ENCODE assay signal across 22 mouse cellular contexts in genomic region chr15:100748584-100748983, GRCm38 (mm10). TPM values are rescaled to one million over a fixed set of nuclear protein-coding genes. Genes with fewer than 3 reads are reported as not detected.
DNase-seq lines count a peak whose midpoint lies in the region; ATAC-seq and TF ChIP-seq lines count a peak whose summit lies in the region.
"Had no signal": no experiment of that assay in that cellular context is flagged by ENCODE, and none has a peak within 500 bp of the region (broad histone marks: within the 10 kb centered on the region; RNA-seq: fewer than 3 reads in every experiment).

No protein-coding gene starts in this region.

- H3K27me3 ChIP-seq in kidney, embryonic 16.5 days (ENCODE audit: insufficient read depth, low read length): no peaks in the 10 kb centered on the region
- H3K27me3 ChIP-seq in kidney, embryonic 15.5 days: peaks cover 8% of the 10 kb centered on the region; the same call in 1 of the 2 replicates
- no peaks in the 10 kb centered on the region for H3K27me3 ChIP-seq in liver, embryonic 14.5 days (ENCODE audit: control insufficient read depth, insufficient read depth, low read length)
- 0 out of 2 replicates have a peak, but pooled peaks cover 2% of the 10 kb centered on the region for H3K27me3 ChIP-seq in liver, postnatal 0 days (ENCODE audit: insufficient read depth, low read length)
- peaks cover 18% of the 10 kb centered on the region for H3K27me3 ChIP-seq in liver, embryonic 15.5 days
- H3K27me3 ChIP-seq: embryonic facial prominence, embryonic 12.5 days; embryonic facial prominence, embryonic 15.5 days; hindbrain, embryonic 12.5 days; hindbrain, embryonic 15.5 days had no signal

- peaks cover 10% of the 10 kb centered on the region; the same call in 1 of the 2 replicates for H3K4me1 ChIP-seq in kidney, embryonic 16.5 days (ENCODE audit: insufficient read depth, low read length)
- H3K4me1 ChIP-seq in kidney, embryonic 15.5 days: peaks cover 12% of the 10 kb centered on the region
- H3K4me1 ChIP-seq in liver, embryonic 14.5 days (replicated peaks; ENCODE audit: control insufficient read depth in 2 of 2, insufficient read depth in 2 of 2, low read length in 1 of 2): peaks cover 37 to 38% of the 10 kb centered on the region in 2 experiments
- H3K4me1 ChIP-seq in liver, postnatal 0 days (ENCODE audit: insufficient read depth): peaks cover 15% of the 10 kb centered on the region
- H3K4me1 ChIP-seq in liver, embryonic 15.5 days (replicated peaks): peaks cover 56% of the 10 kb centered on the region

- no peak overlapping the region for H3K4me3 ChIP-seq in kidney, embryonic 16.5 days (ENCODE audit: low read length)
- H3K4me3 ChIP-seq in kidney, embryonic 15.5 days (replicated peaks): no peak overlapping the region
- no peak overlapping the region for H3K4me3 ChIP-seq in liver, embryonic 14.5 days (ENCODE audit: insufficient read depth in 1 of 2, low read depth in 2 of 2, low read length in 2 of 2)
- H3K4me3 ChIP-seq in liver, postnatal 0 days (ENCODE audit: low read depth, low read length): no peak overlapping the region
- no peak overlapping the region for H3K4me3 ChIP-seq in liver, embryonic 15.5 days (replicated peaks)
- H3K4me3 ChIP-seq: embryonic facial prominence, embryonic 15.5 days; gastrocnemius, adult 2 months; hindbrain, embryonic 12.5 days; hindbrain, embryonic 15.5 days had no signal

- TF ChIP-seq CTCF in liver, embryonic 14.5 days (IDR thresholded peaks at IDR 0.05; ENCODE audit: low read depth): no peak
- TF ChIP-seq CTCF in liver, postnatal 0 days (IDR thresholded peaks at IDR 0.05; ENCODE audit: low read depth): no peak

- 0 out of 2 replicates have a peak, but pooled peaks have one; percentile 35 for ATAC-seq in kidney, embryonic 16.5 days (ENCODE audit: low FRiP score, low TSS enrichment)
- ATAC-seq in kidney, embryonic 15.5 days (replicated peaks; ENCODE audit: low FRiP score): no peak
- ATAC-seq in liver, embryonic 14.5 days (ENCODE audit: insufficient read depth): no peak
- ATAC-seq in liver, postnatal 0 days: no peak
- no peak for ATAC-seq in liver, embryonic 15.5 days (ENCODE audit: insufficient read depth)

- intact Hi-C loops in left cerebral cortex, postnatal 14 days (cut with DNase I): no loop called here

- no peaks in the 10 kb centered on the region for H3K9me3 ChIP-seq in kidney, embryonic 16.5 days (ENCODE audit: low read length)
- H3K9me3 ChIP-seq in kidney, embryonic 15.5 days (replicated peaks): no peaks in the 10 kb centered on the region
- no peaks in the 10 kb centered on the region for H3K9me3 ChIP-seq in liver, embryonic 14.5 days (ENCODE audit: control insufficient read depth, low read length)
- H3K9me3 ChIP-seq in liver, postnatal 0 days (ENCODE audit: low read length): no peaks in the 10 kb centered on the region
- no peaks in the 10 kb centered on the region for H3K9me3 ChIP-seq in liver, embryonic 15.5 days (replicated peaks)
- H3K9me3 ChIP-seq: embryonic facial prominence, embryonic 12.5 days; embryonic facial prominence, embryonic 15.5 days; hindbrain, embryonic 12.5 days; hindbrain, embryonic 15.5 days had no signal

- TF ChIP-seq EP300 in liver, embryonic 14.5 days (IDR thresholded peaks at IDR 0.05; ENCODE audit: low read depth): no peak
- no peak for TF ChIP-seq EP300 in liver, postnatal 0 days (IDR thresholded peaks at IDR 0.05; ENCODE audit: low read depth)

- H3K36me3 ChIP-seq in kidney, embryonic 16.5 days (ENCODE audit: insufficient read depth, low read length): no peaks in the 10 kb centered on the region
- H3K36me3 ChIP-seq in kidney, embryonic 15.5 days: no peaks in the 10 kb centered on the region
- no peaks in the 10 kb centered on the region for H3K36me3 ChIP-seq in liver, embryonic 14.5 days (replicated peaks; ENCODE audit: control insufficient read depth, insufficient read depth, low read depth)
- no peaks in the 10 kb centered on the region for H3K36me3 ChIP-seq in liver, postnatal 0 days (replicated peaks; ENCODE audit: insufficient read depth, low read length)
- H3K36me3 ChIP-seq in liver, embryonic 15.5 days (replicated peaks): no peaks in the 10 kb centered on the region
- H3K36me3 ChIP-seq: embryonic facial prominence, embryonic 12.5 days; embryonic facial prominence, embryonic 15.5 days; G1E; hindbrain, embryonic 12.5 days; hindbrain, embryonic 15.5 days had no signal

- no peak for DNase-seq in liver, embryonic 14.5 days (ENCODE audit: low read depth in 3 of 3, low spot score in 3 of 3)
- no peak for DNase-seq in liver, postnatal 0 days
- DNase-seq in naive thymus-derived CD4-positive, alpha-beta T cell, adult 2 months (ENCODE audit: low read depth): peak; percentile 52
- DNase-seq in left cerebral cortex, postnatal 14 days (ENCODE audit: low spot score in 2 of 2): no peak
- DNase-seq: adrenal gland, adult 2 months; adrenal gland, postnatal 14 days; cerebellum, adult 11 months; cerebellum, adult 2 months; cerebellum, adult 9-11 months; cerebellum, postnatal 25 days; forebrain, postnatal 0 days; gastrocnemius, adult 2 months; gastrocnemius, postnatal 14 days; heart, adult 11 months had no signal

- 84% methylated on average over 3 of the region's 3 CpGs for WGBS in kidney, embryonic 16.5 days
- 85% methylated on average over 3 of the region's 3 CpGs for whole genome bisulfite sequencing in kidney, embryonic 15.5 days
- 69% methylated on average over 3 of the region's 3 CpGs for WGBS in liver, embryonic 14.5 days (ENCODE audit: insufficient replicate concordance)
- 82% methylated on average over 3 of the region's 3 CpGs for WGBS in liver, postnatal 0 days (ENCODE audit: insufficient replicate concordance)
- WGBS in liver, embryonic 15.5 days (ENCODE audit: insufficient replicate concordance): 75% methylated on average over 3 of the region's 3 CpGs

- H3K9ac ChIP-seq in kidney, embryonic 16.5 days (replicated peaks; ENCODE audit: low read length): no peak overlapping the region
- H3K9ac ChIP-seq in kidney, embryonic 15.5 days: no peak overlapping the region
- no peak overlapping the region for H3K9ac ChIP-seq in liver, embryonic 14.5 days (replicated peaks)
- H3K9ac ChIP-seq in liver, postnatal 0 days (replicated peaks): no peak overlapping the region
- no peak overlapping the region for H3K9ac ChIP-seq in liver, embryonic 15.5 days
- H3K9ac ChIP-seq: embryonic facial prominence, embryonic 12.5 days; embryonic facial prominence, embryonic 15.5 days; forebrain, postnatal 0 days; hindbrain, embryonic 12.5 days; hindbrain, embryonic 15.5 days had no signal

- no peak overlapping the region for H3K4me2 ChIP-seq in kidney, embryonic 16.5 days (replicated peaks; ENCODE audit: low read depth, low read length)
- H3K4me2 ChIP-seq in kidney, embryonic 15.5 days: no peak overlapping the region
- H3K4me2 ChIP-seq in liver, embryonic 14.5 days (ENCODE audit: low read depth): peak overlapping the region; percentile 97
- H3K4me2 ChIP-seq in liver, postnatal 0 days (ENCODE audit: low read depth, low read length): no peak overlapping the region
- H3K4me2 ChIP-seq in liver, embryonic 15.5 days: peak overlapping the region; percentile 89; the same call in 1 of the 2 replicates

- H3K27ac ChIP-seq in kidney, embryonic 16.5 days (ENCODE audit: low read length): no peak overlapping the region
- no peak overlapping the region for H3K27ac ChIP-seq in kidney, embryonic 15.5 days
- peak overlapping the region; percentile 88; the same call in 1 of the 2 replicates for H3K27ac ChIP-seq in liver, embryonic 14.5 days
- no peak overlapping the region for H3K27ac ChIP-seq in liver, postnatal 0 days (ENCODE audit: low read depth)
- peak overlapping the region; percentile 88 for H3K27ac ChIP-seq in liver, embryonic 15.5 days (replicated peaks)
- H3K27ac ChIP-seq: embryonic facial prominence, embryonic 12.5 days; embryonic facial prominence, embryonic 15.5 days; gastrocnemius, adult 2 months; hindbrain, embryonic 12.5 days; hindbrain, embryonic 15.5 days had no signal

RNA-seq across cellular contexts. Expression of gene Slc4a8, which starts 13.0 kb away (rescaled TPM):
- 8.4 and 8.7 TPM in 2 replicates for polyA plus RNA-seq in kidney, embryonic 16.5 days (2015; fragmentation: Nextera tagmentation; extraction: Ambion mirVana)
- polyA plus RNA-seq in kidney, embryonic 15.5 days (2015; fragmentation: Nextera tagmentation; extraction: Ambion mirVana): 9.6 and 9.9 TPM in 2 replicates
- 0.15 and 0.16 TPM in 2 replicates for polyA plus RNA-seq in liver, embryonic 14.5 days (2012; rRNA removed)
- polyA plus RNA-seq in liver, embryonic 14.5 days (2014; fragmentation: Nextera tagmentation; extraction: Ambion mirVana): 0.30 and 0.55 TPM in 2 replicates
- 1.0 and 1.1 TPM in 2 replicates for polyA plus RNA-seq in liver, postnatal 0 days (2015; fragmentation: Nextera tagmentation; extraction: Ambion mirVana)
- polyA plus RNA-seq in liver, embryonic 15.5 days (2015; fragmentation: Nextera tagmentation; extraction: Ambion mirVana): 0.25 and 0.50 TPM in 2 replicates
- 10 to 100 TPM; 87.7 to 90.8 TPM for total RNA-seq in left cerebral cortex, postnatal 14 days (2021)
- polyA plus RNA-seq: G1E had no signal

RNA-seq across cellular contexts. Expression of gene Galnt6, which starts 19.4 kb away (rescaled TPM):
- polyA plus RNA-seq in kidney, embryonic 16.5 days (2015; fragmentation: Nextera tagmentation; extraction: Ambion mirVana): 0.87 and 1.1 TPM in 2 replicates
- 1.0 and 2.4 TPM in 2 replicates for polyA plus RNA-seq in kidney, embryonic 15.5 days (2015; fragmentation: Nextera tagmentation; extraction: Ambion mirVana)
- polyA plus RNA-seq in liver, embryonic 14.5 days (2012; rRNA removed): 0.36 and 0.47 TPM in 2 replicates
- polyA plus RNA-seq in liver, embryonic 14.5 days (2014; fragmentation: Nextera tagmentation; extraction: Ambion mirVana): 0.73 and 0.84 TPM in 2 replicates
- polyA plus RNA-seq in liver, postnatal 0 days (2015; fragmentation: Nextera tagmentation; extraction: Ambion mirVana): 1.3 and 1.6 TPM in 2 replicates
- 1.2 and 1.5 TPM in 2 replicates for polyA plus RNA-seq in liver, embryonic 15.5 days (2015; fragmentation: Nextera tagmentation; extraction: Ambion mirVana)
- total RNA-seq in left cerebral cortex, postnatal 14 days (2021): 1 to 10 TPM in 1 of 2 experiments, under 1 TPM in 1; 0.97 to 2.0 TPM

Comparison
In these comparisons a context has a peak if more than half of its experiments do, and no peak if none do; other contexts are left out.
1. H3K27ac ChIP-seq: peak in liver, embryonic 14.5 days (single experiment) and liver, embryonic 15.5 days (single experiment); none in kidney, embryonic 16.5 days (single experiment), kidney, embryonic 15.5 days (single experiment) and liver, postnatal 0 days (single experiment).
2. H3K4me2 ChIP-seq: peak in liver, embryonic 14.5 days (single experiment) and liver, embryonic 15.5 days (single experiment); none in kidney, embryonic 16.5 days (single experiment), kidney, embryonic 15.5 days (single experiment) and liver, postnatal 0 days (single experiment).